Mouse (Mus musculus) C2C12 (cell line): ENCODE measurements around the gene Cmtm3.
"Not testable (repeated sequence)": the region's sequence is repeated elsewhere in the genome, so short reads cannot be mapped to it uniquely, and the experiment has no call there.

ENCODE experiments used
- CEBPB ChIP-seq: IDR thresholded peaks from one replicate; pipeline ENCODE4 v1.6.1; 2011; ENCODE audit warnings: low read depth, mild to moderate bottlenecking, control low read depth, moderate library complexity
- CTCF ChIP-seq: IDR thresholded peaks from one replicate; pipeline ENCODE4 v1.5.1; 2011; ENCODE audit not compliant: control insufficient read depth, insufficient read depth, insufficient read length
- FOSL1 ChIP-seq: IDR thresholded peaks from one replicate; pipeline ENCODE4 v1.8.0; 2011; ENCODE audit warnings: mild to moderate bottlenecking, low read length; ENCODE audit not compliant: poor library complexity, insufficient read depth, severe bottlenecking
- MAX ChIP-seq: IDR thresholded peaks from one replicate; pipeline ENCODE4 v1.6.1; 2011; ENCODE audit warnings: mild to moderate bottlenecking, control low read depth
- MYOD1 ChIP-seq: IDR thresholded peaks from one replicate; pipeline ENCODE4 v1.6.1; 2011; ENCODE audit warnings: low read depth; ENCODE audit not compliant: control insufficient read depth, insufficient read length
- MYOG ChIP-seq: IDR thresholded peaks from one replicate; pipeline ENCODE4 v1.6.1; 2011; ENCODE audit not compliant: control insufficient read depth, insufficient read length; ENCODE audit errors: extremely low read depth
- USF1 ChIP-seq: IDR thresholded peaks from one replicate; pipeline ENCODE4 v1.6.1; 2011; ENCODE audit warnings: low read depth, mild to moderate bottlenecking, control low read depth, moderate library complexity

GRCm38 (mm10) chr8:104312023-104312422 lies 27.2 kb upstream of the Cmtm3 start:
- not testable (repeated sequence) for TF ChIP-seq MYOD1, CTCF, MAX, CEBPB, USF1, MYOG, FOSL1
